Mouse (Mus musculus) lung, adult 18-20 months (tissue): ENCODE data around the gene Map10.

Experiments
- DNase-seq, 2 experiments: peaks; one replicate each; pipeline ENCODE4 v3.0.0; 2022; ENCODE audit warnings: mixed read lengths in 2 of 2

The Map10 gene

DNA sequence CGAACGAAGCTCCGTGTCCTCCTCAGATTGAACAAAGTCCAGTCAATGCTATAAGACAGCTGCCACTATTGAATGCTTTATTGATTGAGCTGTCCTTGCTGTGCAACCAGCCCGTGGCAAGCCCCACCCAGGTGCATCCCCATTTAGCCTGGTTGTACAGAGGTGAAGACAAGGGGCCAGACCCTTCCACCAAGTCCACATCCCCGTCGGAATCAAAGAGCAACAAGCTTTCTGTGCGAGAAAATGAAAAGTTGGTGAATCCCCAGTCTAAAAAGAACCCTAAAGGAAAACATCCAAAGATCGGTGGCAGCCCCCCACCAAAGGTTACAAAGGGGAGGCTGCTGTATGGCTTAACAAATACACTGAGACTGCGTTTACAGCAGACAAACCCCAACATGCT lies 1.3 kb downstream of the Map10 start:
- no peak for DNase-seq

DNA sequence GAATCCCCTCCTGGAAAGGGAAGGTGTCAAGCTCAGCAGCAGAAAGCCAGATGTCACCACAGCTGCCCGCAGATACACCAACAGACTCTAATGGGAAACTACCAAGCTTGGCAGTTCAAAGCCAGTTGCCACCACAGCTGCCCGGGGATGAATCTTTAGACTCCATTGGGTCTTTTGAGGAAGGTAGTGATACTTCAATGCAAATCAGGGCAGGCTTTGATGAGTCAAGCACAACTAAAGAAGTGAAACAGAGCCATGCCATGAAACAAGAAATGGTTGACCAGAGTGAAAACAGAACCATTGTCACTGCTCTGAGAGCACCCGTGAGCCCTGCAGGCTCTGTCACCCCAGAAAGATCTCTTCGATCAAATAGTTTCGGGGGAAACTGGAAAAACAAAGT lies 1.8 kb downstream of the Map10 start:
- DNase-seq, result no peak

GRCm38 (mm10) chr8:125675796-125676195 lies 6.2 kb downstream of the Map10 start:
- no peak for DNase-seq

DNA sequence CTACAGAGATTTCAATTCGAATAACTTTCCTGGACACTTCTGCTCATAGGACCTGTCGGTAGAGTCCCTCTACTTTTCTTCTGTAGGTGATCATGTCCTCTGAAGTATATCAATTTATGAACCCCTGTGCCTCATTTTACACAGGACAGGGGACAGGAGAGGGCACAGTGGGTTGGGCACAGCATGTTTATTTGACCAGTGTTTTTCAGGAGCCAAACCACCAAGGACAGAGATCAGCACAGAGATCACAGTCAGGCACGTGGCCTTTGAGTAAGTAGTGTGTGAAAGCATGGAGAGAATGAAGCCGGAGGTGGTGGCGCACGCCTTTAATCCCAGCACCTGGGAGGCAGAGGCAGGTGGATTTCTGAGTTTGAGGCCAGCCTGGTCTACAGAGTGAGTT lies 7.9 kb downstream of the Map10 start:
- DNase-seq, result no peak

DNA sequence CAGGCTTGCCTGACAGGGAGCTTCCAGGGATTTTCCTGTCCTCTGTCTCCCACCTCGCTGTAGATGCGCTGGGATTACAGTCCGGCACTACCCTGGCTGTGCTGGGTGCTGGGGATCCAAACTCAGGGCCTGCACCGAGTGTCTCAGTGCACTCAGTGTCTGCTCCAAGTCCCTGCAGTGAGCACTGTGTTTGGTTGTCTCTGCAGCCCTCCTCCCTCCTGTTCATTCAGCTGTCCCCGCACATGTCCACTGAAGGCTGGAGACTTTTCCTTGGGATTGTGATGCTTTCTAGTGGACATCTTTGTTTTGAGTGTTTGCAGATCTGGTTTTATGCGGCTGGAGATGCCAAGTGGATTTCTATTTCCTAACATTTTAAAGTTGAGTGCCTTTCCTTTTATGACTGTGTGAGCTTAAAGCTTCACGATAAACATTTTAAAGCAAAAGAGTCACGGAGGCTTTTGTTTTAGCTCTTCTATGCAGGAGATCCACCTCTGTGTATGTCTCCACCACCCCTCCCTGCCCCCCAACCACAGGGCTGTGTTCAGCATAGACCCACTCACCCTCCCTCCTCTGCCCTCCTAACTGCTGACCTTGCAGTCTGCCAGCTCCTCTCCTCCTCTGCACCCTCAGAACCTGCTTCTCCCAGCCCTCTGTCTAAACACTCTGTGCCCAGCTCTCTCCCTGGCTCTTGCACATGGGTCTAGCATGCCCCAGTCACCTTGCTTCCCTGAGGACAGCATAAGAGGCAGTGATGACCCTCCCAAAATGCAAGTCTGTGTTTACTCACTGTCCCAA lies 9.4 kb downstream of the Map10 start:
- no peak for DNase-seq

- DNase-seq, result no peak
Measured at GRCm38 (mm10) chr8:125680851-125681408, 11.3 kb downstream of the Map10 start.

GRCm38 (mm10) chr8:125685216-125685760 lies 15.7 kb downstream of the Map10 start:
- DNase-seq, result no peak

GRCm38 (mm10) chr8:125686221-125686865 lies 16.7 kb downstream of the Map10 start:
- no peak for DNase-seq

- no peak for DNase-seq
Measured at GRCm38 (mm10) chr8:125690166-125690915, 20.7 kb downstream of the Map10 start.

DNA sequence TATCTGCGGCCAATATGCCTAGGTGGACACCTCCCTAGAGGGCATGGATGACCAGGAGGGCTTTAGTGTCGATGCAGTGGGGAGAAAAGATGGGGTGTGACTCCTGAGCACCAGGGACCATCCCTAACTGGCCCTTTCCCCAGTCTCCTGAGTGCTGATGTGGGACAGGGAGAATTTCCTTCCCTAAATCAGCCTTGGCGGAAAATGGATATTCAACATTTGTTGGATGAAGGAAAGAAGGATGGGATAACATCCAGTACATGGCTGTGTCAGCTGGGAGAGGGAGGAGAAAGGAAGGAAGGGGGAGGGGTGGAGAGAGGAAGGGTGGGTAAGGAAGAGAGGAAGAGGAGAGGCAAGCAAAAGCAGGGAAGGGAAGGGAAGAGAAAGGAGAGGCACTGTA lies 21.3 kb downstream of the Map10 start:
- no peak for DNase-seq

- no peak for DNase-seq
Measured at GRCm38 (mm10) chr8:125692447-125692846, 22.8 kb downstream of the Map10 start.

DNA sequence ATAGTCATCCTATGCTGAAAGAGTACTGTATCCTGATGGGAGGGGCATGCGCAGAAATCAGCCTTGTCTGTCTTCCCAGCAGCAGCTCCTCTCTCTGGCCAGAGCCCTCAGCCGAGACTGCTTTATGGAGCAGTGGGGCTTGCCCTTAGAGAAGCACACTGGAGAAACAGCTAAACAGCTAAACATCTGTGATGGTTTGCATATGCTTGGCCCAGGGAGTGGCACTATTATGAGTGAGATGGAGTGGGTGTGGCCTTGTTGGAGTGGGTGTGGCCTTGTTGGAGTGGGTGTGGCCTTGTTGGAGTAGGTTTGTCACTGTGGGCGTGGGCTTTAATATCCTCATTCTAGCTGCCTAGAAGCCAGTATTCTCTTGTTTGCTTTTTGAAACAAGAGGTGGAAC lies 23.6 kb downstream of the Map10 start:
- DNase-seq, result no peak

DNA sequence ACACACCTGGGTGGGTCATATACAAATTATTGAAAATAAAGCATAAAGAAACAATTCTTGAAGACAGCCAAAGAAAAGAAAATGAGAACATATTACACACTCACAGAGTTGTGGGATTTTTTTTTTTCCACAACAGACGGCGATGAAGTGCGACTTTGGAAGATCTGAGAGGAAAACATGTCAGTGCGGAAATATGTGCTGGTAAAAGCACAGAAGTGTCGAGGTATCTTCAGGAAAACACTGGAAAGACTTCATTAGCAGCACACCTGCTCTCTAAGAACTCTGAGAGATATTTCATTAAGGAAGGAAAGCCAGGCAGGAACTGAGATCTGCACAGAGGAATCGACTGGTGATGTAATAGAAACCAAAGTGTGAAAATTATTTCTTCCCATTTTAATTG lies 26.3 kb downstream of the Map10 start:
- DNase-seq, result no peak

GRCm38 (mm10) chr8:125699391-125700025 lies 29.9 kb downstream of the Map10 start:
- no peak for DNase-seq

GRCm38 (mm10) chr8:125700407-125700806 lies 30.8 kb downstream of the Map10 start:
- no peak for DNase-seq

GRCm38 (mm10) chr8:125702868-125703473 lies 33.4 kb downstream of the Map10 start:
- no peak for DNase-seq

DNA sequence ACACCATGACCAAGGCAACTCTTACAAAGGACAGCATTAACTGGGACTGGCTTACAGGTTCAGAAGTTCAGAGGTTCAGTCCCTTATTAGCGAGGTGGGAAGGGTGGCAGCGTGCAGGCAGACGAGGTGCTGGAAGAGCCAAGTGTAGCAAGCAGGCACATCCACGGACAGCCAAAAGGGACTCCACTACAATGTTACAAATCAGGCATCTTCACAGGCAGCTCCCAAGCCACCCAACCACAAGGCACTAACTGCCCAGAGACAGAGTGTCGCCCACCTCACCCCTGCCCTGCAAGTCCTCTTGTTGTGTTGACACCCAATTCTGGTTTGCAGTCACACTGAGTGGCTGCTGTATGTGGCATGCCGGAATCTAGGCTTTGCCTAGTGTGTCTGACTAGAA lies 34.8 kb downstream of the Map10 start:
- DNase-seq, result no peak

DNA sequence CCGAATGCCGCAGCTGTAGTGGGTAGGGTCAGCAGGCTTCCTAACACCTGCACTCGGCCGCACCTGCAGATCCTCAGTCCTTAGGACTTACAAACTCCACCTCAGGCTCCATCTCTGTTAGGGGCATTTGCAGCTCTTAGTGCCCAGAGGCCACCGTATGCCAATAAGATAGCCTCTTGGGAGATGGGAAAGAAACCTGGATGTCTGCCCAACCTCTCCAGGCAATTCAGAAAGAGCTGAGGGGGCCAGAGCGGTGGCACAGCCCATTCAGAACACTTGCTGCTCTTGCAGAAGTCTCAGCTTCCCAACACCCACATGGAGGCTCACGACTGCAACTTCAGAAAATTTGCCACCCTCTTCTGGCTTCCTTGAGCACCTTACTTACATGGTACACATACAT lies 36.2 kb downstream of the Map10 start:
- no peak for DNase-seq

DNA sequence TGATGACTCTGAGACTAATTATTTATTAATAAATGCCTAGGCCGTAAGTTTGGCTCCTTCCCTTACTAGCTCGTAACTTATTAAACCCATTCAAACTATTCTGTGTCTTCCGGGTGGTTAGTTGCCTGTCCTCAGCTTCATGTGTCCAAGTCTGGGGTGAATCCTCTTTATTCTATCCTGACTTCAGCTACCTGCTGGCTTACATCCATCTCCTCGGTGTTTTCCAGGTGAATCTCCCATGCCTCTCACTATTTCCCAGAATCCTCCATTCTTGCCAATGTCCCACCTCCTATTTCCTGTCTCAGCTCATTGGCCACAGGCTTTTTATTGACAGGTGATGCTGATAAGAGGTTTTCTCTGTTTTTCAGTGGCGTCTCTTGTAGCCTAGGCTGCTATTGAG lies 39.6 kb downstream of the Map10 start:
- no peak for DNase-seq

- no peak for DNase-seq
Measured at GRCm38 (mm10) chr8:125711514-125711913, 41.9 kb downstream of the Map10 start.

DNA sequence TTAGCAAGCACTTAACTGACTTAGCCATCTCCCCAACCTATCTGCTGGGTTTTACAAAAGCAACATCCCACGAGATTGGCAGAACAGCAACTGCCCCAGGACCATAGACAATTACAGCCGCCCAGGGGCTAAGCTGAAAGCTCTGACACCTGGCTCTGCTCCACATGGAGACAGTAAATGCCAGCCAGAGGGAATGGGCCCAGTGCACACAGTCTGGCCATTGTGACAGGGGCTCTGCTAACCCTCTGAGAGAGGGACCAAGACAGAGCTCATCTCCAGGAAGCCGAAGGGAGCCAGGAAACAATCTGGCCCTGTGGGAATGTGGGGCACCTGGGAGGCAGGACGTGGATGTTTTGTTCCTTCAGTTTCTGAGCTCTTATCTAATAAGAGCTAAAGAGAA lies 46.6 kb downstream of the Map10 start:
- no peak for DNase-seq

DNA sequence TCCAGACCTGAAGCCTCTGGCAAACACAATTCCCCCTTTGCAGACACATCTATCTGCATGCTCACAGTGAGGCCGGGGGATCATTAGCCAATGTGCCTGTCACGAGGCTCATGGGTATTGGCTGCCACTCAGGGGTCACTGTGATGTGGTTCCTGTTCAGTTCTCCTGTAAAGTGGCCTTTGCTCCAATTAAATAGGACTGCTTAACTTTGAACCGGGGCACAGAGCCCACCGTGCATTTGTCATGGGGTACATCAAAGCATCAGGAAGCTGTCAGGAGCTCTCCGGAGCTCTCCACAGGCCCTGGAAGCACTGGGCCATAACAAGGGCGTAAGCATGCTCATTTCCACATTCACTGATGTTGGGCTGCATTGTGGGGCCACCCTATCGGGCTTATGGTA lies 47.0 kb downstream of the Map10 start:
- DNase-seq, result no peak
